Mouse (Mus musculus) gastrocnemius, adult 2 months (tissue): Measurements from ENCODE around the gene Vps16. TPM values are rescaled to one million over a fixed set of nuclear protein-coding genes. Genes with fewer than 3 reads are reported as not detected.
A peak's percentile ranks its signal among the peaks of the same experiment; 100 is the strongest.

Experiments
- DNase-seq: peaks from one replicate; pipeline ENCODE4 v3.0.0; 2022
- H3K27ac ChIP-seq: fragments of 200-600 bp; 2 replicates; pipeline ENCODE4 v1.8.1; 2022; ENCODE audit warnings: mild to moderate bottlenecking
- H3K4me3 ChIP-seq: fragments of 200-600 bp; 2 replicates; pipeline ENCODE4 v1.8.1; 2022; ENCODE audit warnings: mild to moderate bottlenecking, moderate library complexity
- CTCF ChIP-seq: fragments of 200-600 bp; IDR thresholded peaks from 2 replicates; pipeline ENCODE4 v1.8.1; 2022; ENCODE audit warnings: antibody characterized with exemption, mild to moderate bottlenecking, moderate library complexity
- intact Hi-C: fragments of 180-260 bp; cut with DNase I; formaldehyde crosslinking; loops from one replicate; pipeline ENCODE4 v1.15.1; 2025
- total RNA-seq, 2 experiments: library from RNA; stranded (reverse); gene quantifications; 2 replicates each; pipeline ENCODE4 v1.2.3; 2021

Vps16 gene
- total RNA-seq, 2 experiments from 2014 or later: 15.7 to 19.1 TPM

GRCm38 (mm10) chr2:130430484-130430883 is 6.3 kb downstream of the Vps16 start:
- H3K4me3 ChIP-seq: no peak overlapping the region
- intact Hi-C loops: no loop called here
- TF ChIP-seq CTCF: no peak
- no peak for DNase-seq
- no peak overlapping the region for H3K27ac ChIP-seq

DNA sequence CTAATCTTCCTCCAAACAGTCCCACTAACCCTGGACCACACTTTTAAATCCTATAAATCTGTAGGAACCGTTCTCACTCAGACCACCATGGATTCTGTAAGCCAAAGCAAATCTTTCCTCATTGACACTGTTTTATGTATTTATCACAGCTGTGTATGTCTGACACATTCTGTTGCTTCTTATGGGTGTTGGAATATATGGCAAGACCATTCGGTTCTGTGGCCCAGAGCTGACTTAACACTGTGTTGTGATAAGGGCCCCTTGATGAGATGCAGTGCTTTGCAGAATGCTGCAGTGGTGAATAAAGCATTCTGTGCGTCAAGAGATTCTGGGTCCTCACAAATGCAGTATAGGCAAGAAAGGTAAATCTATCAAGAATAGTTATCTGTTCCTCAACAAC is 8.0 kb downstream of the Vps16 start:
- no peak for TF ChIP-seq CTCF
- intact Hi-C loops: no loop called here
- Histone ChIP-seq H3K27ac (no peak overlapping the region), H3K4me3 (no peak overlapping the region)
- no peak for DNase-seq

DNA sequence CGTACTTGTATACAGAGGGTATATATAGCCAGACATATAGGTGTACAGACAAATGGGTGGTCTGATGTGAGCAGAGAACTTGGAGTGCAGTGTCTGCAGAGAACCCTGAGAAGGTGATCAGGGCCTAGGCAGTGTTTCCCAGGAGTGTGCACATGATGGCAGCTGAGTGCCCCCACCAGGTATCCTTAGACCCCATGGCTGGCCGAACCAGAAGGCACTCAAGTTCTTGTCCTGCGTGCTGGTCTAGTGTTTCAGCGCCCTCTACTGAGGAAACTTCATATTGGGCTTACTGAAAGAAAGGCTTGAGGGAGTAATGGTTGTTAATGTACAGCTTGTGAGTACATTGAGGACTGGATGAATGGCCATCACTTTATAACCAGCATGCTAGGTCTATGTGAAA is 9.0 kb downstream of the Vps16 start:
- TF ChIP-seq CTCF: peak; percentile 65
- Histone ChIP-seq H3K4me3 (no peak overlapping the region), H3K27ac (no peak overlapping the region)
- intact Hi-C loops: no loop called here
- no peak for DNase-seq

GRCm38 (mm10) chr2:130436769-130437168 is 12.6 kb downstream of the Vps16 start:
- DNase-seq: no peak
- intact Hi-C loops: no loop called here
- no peak overlapping the region for H3K4me3 ChIP-seq
- H3K27ac ChIP-seq: no peak overlapping the region
- TF ChIP-seq CTCF: no peak

DNA sequence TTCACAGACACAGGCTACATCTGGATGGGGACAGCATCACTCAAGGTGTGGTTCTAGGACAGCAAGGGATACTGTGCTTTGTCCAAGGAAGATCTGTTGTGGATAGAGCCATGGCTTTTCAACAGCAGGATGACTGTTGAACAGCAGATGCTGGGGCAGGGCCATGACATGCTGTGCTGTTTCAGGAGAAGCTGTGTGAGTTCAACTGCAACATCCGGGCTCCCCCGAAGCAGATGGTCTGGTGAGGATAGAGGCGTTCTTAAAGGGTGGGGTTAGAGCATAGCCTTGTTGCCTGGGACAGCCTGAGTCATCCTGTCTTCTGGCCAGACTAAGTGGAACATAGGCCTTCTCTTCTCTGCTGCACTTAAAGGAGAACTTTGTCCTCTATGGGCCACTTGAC is 14.7 kb downstream of the Vps16 start:
- H3K27ac ChIP-seq: no peak overlapping the region
- no peak for TF ChIP-seq CTCF
- peak; percentile 31 for DNase-seq
- intact Hi-C loops: no loop called here
- no peak overlapping the region for H3K4me3 ChIP-seq

DNA sequence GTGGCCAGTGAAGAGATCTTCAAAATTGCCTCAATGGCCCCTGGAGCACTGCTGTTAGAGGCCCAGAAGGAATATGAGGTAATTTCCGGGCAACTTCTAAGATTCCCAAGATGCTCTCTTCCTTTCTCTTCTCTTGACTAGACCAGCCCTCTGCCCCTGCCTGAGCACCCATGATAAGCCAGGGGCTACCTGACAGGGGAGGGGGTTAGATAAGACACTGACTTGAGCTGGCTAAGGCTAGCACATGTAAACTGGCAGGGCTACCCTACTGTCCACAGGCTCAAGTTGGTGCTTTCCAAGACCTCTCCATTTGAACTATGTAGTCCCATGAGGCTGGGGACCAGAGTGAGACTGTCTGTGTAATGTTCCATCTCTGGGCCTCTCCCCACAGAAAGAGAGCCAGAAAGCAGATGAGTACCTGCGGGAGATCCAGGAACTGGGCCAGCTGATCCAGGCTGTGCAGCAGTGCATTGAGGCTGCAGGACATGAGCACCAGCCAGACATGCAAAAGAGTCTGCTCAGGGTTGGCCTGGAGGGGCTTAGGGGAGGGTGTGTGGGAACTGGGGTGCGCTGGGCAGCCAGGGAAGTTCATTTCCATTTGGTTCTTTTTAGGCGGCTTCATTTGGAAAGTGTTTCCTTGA is 15.8 kb downstream of the Vps16 start:
- no peak overlapping the region for H3K27ac ChIP-seq
- intact Hi-C loops: no loop called here
- no peak for TF ChIP-seq CTCF
- DNase-seq: no peak
- no peak overlapping the region for H3K4me3 ChIP-seq

GRCm38 (mm10) chr2:130442162-130442561 is 18.0 kb downstream of the Vps16 start:
- Histone ChIP-seq H3K4me3 (no peak overlapping the region), H3K27ac (no peak overlapping the region)
- intact Hi-C loops: no loop called here
- DNase-seq: no peak
- TF ChIP-seq CTCF: no peak

- intact Hi-C loops: no loop called here
- no peak for TF ChIP-seq CTCF
- Histone ChIP-seq H3K4me3 (no peak overlapping the region), H3K27ac (no peak overlapping the region)
- no peak for DNase-seq
These were observed 24.3 kb downstream of the Vps16 start for GRCm38 (mm10) chr2:130448449-130448848.

GRCm38 (mm10) chr2:130449021-130449793 is 25.1 kb downstream of the Vps16 start:
- no peak for DNase-seq
- intact Hi-C loops: no loop called here
- Histone ChIP-seq H3K4me3 (peak overlapping the region; percentile 85), H3K27ac (peak overlapping the region; percentile 90)
- no peak for TF ChIP-seq CTCF

DNA sequence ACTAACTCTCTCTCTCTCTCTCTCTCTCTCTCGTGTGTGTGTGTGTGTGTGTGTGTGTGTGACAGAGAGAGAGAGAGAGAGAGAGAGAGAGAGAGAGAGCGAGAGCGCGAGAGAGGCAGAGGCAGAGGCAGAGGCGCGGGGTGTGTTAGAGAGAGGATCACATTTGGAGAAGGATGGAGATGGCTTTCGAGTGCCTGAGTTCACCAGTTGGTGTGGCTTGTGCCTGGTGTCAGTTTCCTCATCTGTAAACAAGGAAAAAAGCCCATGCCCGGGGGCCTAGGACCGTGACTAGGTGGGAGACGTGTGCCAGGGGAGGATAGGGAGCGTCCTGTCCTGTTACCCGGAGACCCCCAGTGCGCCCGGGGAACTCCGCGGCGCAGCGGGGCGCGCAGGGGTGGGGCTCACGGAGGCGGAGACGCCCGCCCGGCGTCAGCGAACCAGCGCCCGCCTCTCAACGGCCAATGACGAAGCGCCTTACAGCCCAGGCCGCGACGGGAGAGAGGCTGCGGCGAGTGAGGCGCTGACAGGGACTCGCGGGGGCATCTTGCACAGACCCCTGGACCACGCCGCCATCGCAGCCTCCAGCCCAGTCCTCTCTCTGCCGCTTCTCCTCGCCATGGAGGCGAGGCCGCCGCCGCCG is 25.8 kb downstream of the Vps16 start, which contains the start of gene Ptpra:
Gene Ptpra (plus strand): TSS at position 485 of the 640 bp plus-strand sequence.
- peak within 1 kb of the TSS; percentile 90 for H3K27ac ChIP-seq
- peak; percentile 95 for DNase-seq
- peak within 1 kb of the TSS; percentile 85 for H3K4me3 ChIP-seq
- intact Hi-C loops: no loop called here
- TF ChIP-seq CTCF: no peak

DNA sequence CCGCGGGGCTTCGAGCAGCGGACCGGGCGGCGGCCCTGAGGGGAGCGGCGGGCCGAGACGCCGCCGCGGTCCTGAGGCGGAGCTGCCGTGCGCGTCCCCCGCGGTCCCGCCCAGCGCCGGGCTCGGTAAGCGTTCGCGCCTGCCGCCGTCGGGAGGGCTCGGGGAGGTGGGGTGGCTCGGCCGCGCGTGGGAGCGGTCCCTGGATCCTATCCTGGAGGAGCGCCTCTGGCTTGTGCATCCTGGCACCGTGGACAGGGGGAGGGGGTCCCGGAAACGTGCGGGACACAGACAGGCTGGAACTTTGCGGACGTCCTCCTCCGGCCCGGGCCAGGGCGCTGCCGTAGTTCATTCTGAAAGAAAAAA is 26.3 kb downstream of the Vps16 start:
- intact Hi-C loops: no loop called here
- TF ChIP-seq CTCF: no peak
- H3K4me3 ChIP-seq: peak overlapping the region; percentile 85
- peak overlapping the region; percentile 90 for H3K27ac ChIP-seq
- peak; percentile 86 for DNase-seq

GRCm38 (mm10) chr2:130451086-130451726 is 27.1 kb downstream of the Vps16 start:
- Histone ChIP-seq H3K27ac (peak overlapping the region; percentile 90), H3K4me3 (peak overlapping the region; percentile 85)
- no peak for DNase-seq
- TF ChIP-seq CTCF: no peak
- intact Hi-C loops: no loop called here

GRCm38 (mm10) chr2:130451727-130452090 is 27.6 kb downstream of the Vps16 start:
- H3K27ac ChIP-seq: peak overlapping the region; percentile 90; the same call in 1 of the 2 replicates
- H3K4me3 ChIP-seq: peak overlapping the region; percentile 85
- DNase-seq: no peak
- intact Hi-C loops: no loop called here
- no peak for TF ChIP-seq CTCF
